Mouse (Mus musculus): Measurements from ENCODE around the gene Lmod2.

Gene Lmod2

GRCm38 (mm10) chr6:24602351-24602750 is 4.8 kb downstream of the Lmod2 start:
- no peak for DNase-seq (ENCODE audit: low spot score)

GRCm38 (mm10) chr6:24602993-24603392 is 5.4 kb downstream of the Lmod2 start:
- DNase-seq (ENCODE audit: low spot score): no peak

GRCm38 (mm10) chr6:24604289-24604688 is 6.7 kb downstream of the Lmod2 start:
- no peak for DNase-seq (ENCODE audit: low spot score)

GRCm38 (mm10) chr6:24605631-24606030 is 8.1 kb downstream of the Lmod2 start:
- DNase-seq (ENCODE audit: low spot score): no peak

GRCm38 (mm10) chr6:24606512-24606911 is 8.9 kb downstream of the Lmod2 start:
- no peak for DNase-seq (ENCODE audit: low spot score)

GRCm38 (mm10) chr6:24607531-24607930 is 10.0 kb downstream of the Lmod2 start:
- DNase-seq (ENCODE audit: low spot score): no peak

GRCm38 (mm10) chr6:24608129-24608528 is 10.6 kb downstream of the Lmod2 start:
- no peak for DNase-seq (ENCODE audit: low spot score)

- DNase-seq (ENCODE audit: low spot score): no peak
Observed at GRCm38 (mm10) chr6:24608682-24609081, 11.1 kb downstream of the Lmod2 start.

GRCm38 (mm10) chr6:24609531-24609930 is 12.0 kb downstream of the Lmod2 start:
- DNase-seq (ENCODE audit: low spot score): no peak

GRCm38 (mm10) chr6:24610358-24610757 is 12.8 kb downstream of the Lmod2 start:
- no peak for DNase-seq (ENCODE audit: low spot score)

- no peak for DNase-seq (ENCODE audit: low spot score)
Observed at GRCm38 (mm10) chr6:24612074-24612755, 14.7 kb downstream of the Lmod2 start.

GRCm38 (mm10) chr6:24613346-24613745 is 15.8 kb downstream of the Lmod2 start:
- no peak for DNase-seq (ENCODE audit: low spot score)

- no peak for DNase-seq (ENCODE audit: low spot score)
Observed at GRCm38 (mm10) chr6:24613918-24614317, 16.4 kb downstream of the Lmod2 start.

GRCm38 (mm10) chr6:24616746-24617145 is 19.2 kb downstream of the Lmod2 start:
- no peak for DNase-seq (ENCODE audit: low spot score)

GRCm38 (mm10) chr6:24619285-24620045 is 21.9 kb downstream of the Lmod2 start:
- DNase-seq (ENCODE audit: low spot score): no peak

GRCm38 (mm10) chr6:24620936-24621335 is 23.4 kb downstream of the Lmod2 start:
- no peak for DNase-seq (ENCODE audit: low spot score)

- DNase-seq (ENCODE audit: low spot score): no peak
Observed at GRCm38 (mm10) chr6:24622098-24622497, 24.5 kb downstream of the Lmod2 start.

- DNase-seq (ENCODE audit: low spot score): peak; percentile 65
Observed at GRCm38 (mm10) chr6:24627586-24628030, 30.0 kb downstream of the Lmod2 start.

- no peak for DNase-seq (ENCODE audit: low spot score)
Observed at GRCm38 (mm10) chr6:24628499-24628898, 30.9 kb downstream of the Lmod2 start.

GRCm38 (mm10) chr6:24632061-24632460 is 34.5 kb downstream of the Lmod2 start:
- DNase-seq (ENCODE audit: low spot score): no peak

GRCm38 (mm10) chr6:24634065-24634464 is 36.5 kb downstream of the Lmod2 start:
- no peak for DNase-seq (ENCODE audit: low spot score)

- no peak for DNase-seq (ENCODE audit: low spot score)
Observed at GRCm38 (mm10) chr6:24635814-24636213, 38.3 kb downstream of the Lmod2 start.

- DNase-seq (ENCODE audit: low spot score): no peak
Observed at GRCm38 (mm10) chr6:24641286-24641685, 43.7 kb downstream of the Lmod2 start.

Data from testis, postnatal 10 days (tissue).